Mouse (Mus musculus) cerebellum, adult 8-10 months (tissue): ENCODE results near the gene Cyp2u1.
A peak's percentile ranks its signal among the peaks of the same experiment; 100 is the strongest.

Experiments
- DNase-seq: peaks from one replicate; pipeline ENCODE4 v3.0.0; 2022

Cyp2u1 gene

GRCm38 (mm10) chr3:131251601-131252000 is 51.4 kb downstream of the Cyp2u1 start:
- DNase-seq: no peak

GRCm38 (mm10) chr3:131250978-131251377 is 52.0 kb downstream of the Cyp2u1 start:
- no peak for DNase-seq

GRCm38 (mm10) chr3:131250283-131250682 is 52.7 kb downstream of the Cyp2u1 start:
- DNase-seq: no peak

- DNase-seq: no peak
Measured at GRCm38 (mm10) chr3:131248444-131248843, 54.6 kb downstream of the Cyp2u1 start.

GRCm38 (mm10) chr3:131247851-131248250 is 55.2 kb downstream of the Cyp2u1 start:
- no peak for DNase-seq

GRCm38 (mm10) chr3:131247447-131247846 is 55.6 kb downstream of the Cyp2u1 start:
- no peak for DNase-seq

- no peak for DNase-seq
Measured at GRCm38 (mm10) chr3:131246579-131247046, 56.4 kb downstream of the Cyp2u1 start.

GRCm38 (mm10) chr3:131245766-131246578 is 57.1 kb downstream of the Cyp2u1 start:
- DNase-seq: peak; percentile 39
